Mouse (Mus musculus) forebrain, postnatal 0 days (tissue): ENCODE measurements around the gene Hip1. TPM values are rescaled to one million over a fixed set of nuclear protein-coding genes. Genes with fewer than 3 reads are reported as not detected.
"Not testable (repeated sequence)": the region's sequence is repeated elsewhere in the genome, so short reads cannot be mapped to it uniquely, and the experiment has no call there.

Source experiments
- ATAC-seq: fragments of 200-750 bp; cut with Nextera tagmentation; 2 replicates; pipeline ENCODE4 v1.8.0; 2017; ENCODE audit warnings: mild to moderate bottlenecking, moderate library complexity
- DNase-seq: peaks from one replicate; pipeline ENCODE4 v3.0.0-alpha.2; 2015
- H3K27ac ChIP-seq: fragments of 300-500 bp; sonication (generic); 2 replicates; pipeline ENCODE4 v1.5.1; 2014; ENCODE audit warnings: low read depth, mild to moderate bottlenecking, antibody characterized with exemption, low read length, moderate library complexity, mixed read lengths
- H3K27me3 ChIP-seq: fragments of 300-500 bp; sonication (generic); 2 replicates; pipeline ENCODE4 v1.6.1; 2014; ENCODE audit warnings: mild to moderate bottlenecking, low read length, mixed read lengths; ENCODE audit not compliant: insufficient read depth
- H3K36me3 ChIP-seq: fragments of 300-500 bp; sonication (generic); 2 replicates; pipeline ENCODE4 v1.6.1; 2014; ENCODE audit warnings: mild to moderate bottlenecking, moderate library complexity; ENCODE audit not compliant: insufficient read depth
- H3K4me1 ChIP-seq: fragments of 300-500 bp; sonication (generic); 2 replicates; pipeline ENCODE4 v1.6.1; 2014; ENCODE audit warnings: antibody characterized with exemption; ENCODE audit not compliant: insufficient read depth
- H3K4me2 ChIP-seq: fragments of 300-500 bp; sonication (generic); 2 replicates; pipeline ENCODE4 v1.6.1; 2014; ENCODE audit warnings: low read depth, mild to moderate bottlenecking, moderate library complexity
- H3K4me3 ChIP-seq: fragments of 300-500 bp; sonication (generic); 2 replicates; pipeline ENCODE4 v1.5.1; 2014; ENCODE audit warnings: low read depth, low read length, mixed read lengths
- H3K9ac ChIP-seq: fragments of 300-500 bp; sonication (generic); 2 replicates; pipeline ENCODE4 v1.6.1; 2014; ENCODE audit warnings: mild to moderate bottlenecking
- H3K9me3 ChIP-seq: fragments of 300-500 bp; sonication (generic); 2 replicates; pipeline ENCODE4 v1.6.1; 2016; ENCODE audit warnings: low read length
- CTCF ChIP-seq: sonication (generic); IDR thresholded peaks from 2 replicates; pipeline ENCODE4 v1.5.1; 2016; ENCODE audit warnings: antibody characterized with exemption, control low read depth, low read depth
- WGBS: fragments of 180-500 bp; shearing (Covaris S2); extraction: QIAGEN DNeasy Blood & Tissue Kit; methylation state at CpG from one replicate; pipeline ENCODE4 v1.1.7; 2014; 5-methylcytosine and 5-hydroxymethylcytosine counted together
- polyA plus RNA-seq: library from polyadenylated mRNA; unstranded; fragments of >200 nt; fragmentation: Nextera tagmentation; extraction: Ambion mirVana; gene quantifications from 2 replicates; pipeline ENCODE4 v1.2.1, GENCODE M21; 2015
- total RNA-seq: library from RNA; depleted of rRNA; stranded (reverse); fragments of >200 nt; gene quantifications from 2 replicates; pipeline ENCODE4 v1.2.3, GENCODE M21; 2014

Gene Hip1
- total and polyA plus RNA-seq, 2 experiments from 2014 or later: 22.5 to 91.1 TPM

DNA sequence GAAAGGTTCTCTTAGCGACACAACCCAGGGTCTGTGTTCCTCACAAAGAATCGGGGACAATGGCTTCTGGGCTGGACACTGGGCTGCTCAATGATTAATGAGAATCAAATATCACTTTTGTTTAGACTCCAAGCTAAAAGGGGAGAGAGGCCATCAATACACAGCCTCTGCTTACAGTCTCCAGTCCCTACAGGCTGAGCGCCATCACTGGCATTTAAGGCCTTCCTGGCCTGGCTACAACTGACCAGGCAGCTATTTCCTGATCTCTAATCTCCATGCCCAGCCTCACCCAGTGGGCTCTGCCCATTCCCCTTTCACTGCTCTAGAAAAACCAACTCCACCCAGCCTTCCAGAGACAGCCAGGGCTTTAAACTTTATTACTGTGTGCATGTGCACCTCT is 59.6 kb downstream of the Hip1 start:
- WGBS: 88% methylated on average over 3 of the region's 3 CpGs
- DNase-seq (no peak), ATAC-seq (no peak)
- H3K9ac ChIP-seq: no peak overlapping the region
- H3K4me1 ChIP-seq: peaks cover 9% of the 10 kb centered on the region
- no peak for TF ChIP-seq CTCF
- H3K27ac ChIP-seq: no peak overlapping the region
- no peaks in the 10 kb centered on the region for H3K36me3 ChIP-seq
- H3K4me3 ChIP-seq: no peak overlapping the region
- no peak overlapping the region for H3K4me2 ChIP-seq
- no peaks in the 10 kb centered on the region for H3K9me3 ChIP-seq
- no peaks in the 10 kb centered on the region for H3K27me3 ChIP-seq

DNA sequence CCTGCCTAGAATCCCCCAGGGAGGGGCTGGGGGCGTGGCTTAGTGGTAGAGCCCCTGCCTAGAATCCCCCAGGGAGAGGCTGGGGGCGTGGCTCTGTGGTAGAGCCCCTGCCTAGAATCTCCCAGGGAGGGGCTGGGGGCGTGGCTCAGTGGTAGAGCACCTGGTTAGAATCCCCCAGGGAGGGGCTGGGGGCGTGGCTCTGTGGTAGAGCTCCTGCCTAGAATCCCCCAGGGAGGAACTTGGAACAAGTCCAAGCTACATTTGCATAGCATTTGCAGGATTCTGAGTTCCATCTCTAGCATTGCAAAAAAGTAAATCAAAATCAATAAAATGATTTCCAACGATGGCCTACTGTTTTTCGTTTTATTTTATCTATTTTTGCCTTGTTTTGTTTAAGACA is 61.1 kb downstream of the Hip1 start:
- H3K27me3 ChIP-seq, H3K36me3 ChIP-seq, H3K4me3 ChIP-seq, H3K4me2 ChIP-seq, ATAC-seq, H3K4me1 ChIP-seq, H3K27ac ChIP-seq, H3K9ac ChIP-seq, DNase-seq, H3K9me3 ChIP-seq: not testable (repeated sequence)
- 97% methylated on average over 6 of the region's 6 CpGs for WGBS

DNA sequence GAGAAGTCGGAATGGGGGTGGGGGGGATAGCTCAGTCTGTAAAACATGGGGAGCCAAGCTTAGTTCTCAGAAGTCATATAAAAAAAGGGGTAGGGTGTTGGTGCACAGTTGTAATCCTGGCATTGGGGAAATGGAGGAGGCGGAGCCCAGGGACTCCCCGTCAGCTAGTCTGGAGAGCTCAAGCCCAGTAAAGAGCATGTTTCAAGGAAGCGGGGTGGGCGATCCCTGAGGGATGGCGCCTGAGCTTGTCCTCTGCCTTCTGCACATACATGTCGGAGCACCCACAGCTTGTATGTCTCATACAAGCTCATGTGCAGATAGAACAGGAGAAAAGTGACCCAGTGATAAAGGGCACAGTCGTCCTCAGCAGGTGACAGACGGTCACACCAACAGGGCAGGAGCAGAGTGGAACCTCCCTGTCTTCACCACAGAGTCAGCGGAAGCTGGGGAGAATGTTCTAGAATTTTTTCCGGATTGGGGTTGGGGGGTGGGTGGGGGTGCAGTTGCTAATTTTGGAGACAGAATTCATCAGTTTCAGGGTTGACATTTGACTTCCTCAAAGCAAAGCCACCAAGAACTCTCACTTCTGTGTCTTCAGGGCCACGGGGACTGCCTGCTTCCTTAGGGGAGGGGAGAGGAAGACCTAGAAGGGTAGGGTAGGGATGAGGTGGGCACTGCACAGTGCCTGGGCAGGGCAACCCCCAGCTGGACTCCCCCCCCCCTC is 65.9 kb downstream of the Hip1 start:
- Histone ChIP-seq H3K27me3 (no peaks in the 10 kb centered on the region), H3K27ac (no peak overlapping the region), H3K36me3 (no peaks in the 10 kb centered on the region), H3K4me2 (no peak overlapping the region), H3K4me3 (no peak overlapping the region), H3K9me3 (no peaks in the 10 kb centered on the region), H3K4me1 (no peaks in the 10 kb centered on the region), H3K9ac (no peak overlapping the region)
- ATAC-seq: no peak
- no peak for DNase-seq
- no peak for TF ChIP-seq CTCF
- 94% methylated on average over 12 of the region's 12 CpGs for whole genome bisulfite sequencing

DNA sequence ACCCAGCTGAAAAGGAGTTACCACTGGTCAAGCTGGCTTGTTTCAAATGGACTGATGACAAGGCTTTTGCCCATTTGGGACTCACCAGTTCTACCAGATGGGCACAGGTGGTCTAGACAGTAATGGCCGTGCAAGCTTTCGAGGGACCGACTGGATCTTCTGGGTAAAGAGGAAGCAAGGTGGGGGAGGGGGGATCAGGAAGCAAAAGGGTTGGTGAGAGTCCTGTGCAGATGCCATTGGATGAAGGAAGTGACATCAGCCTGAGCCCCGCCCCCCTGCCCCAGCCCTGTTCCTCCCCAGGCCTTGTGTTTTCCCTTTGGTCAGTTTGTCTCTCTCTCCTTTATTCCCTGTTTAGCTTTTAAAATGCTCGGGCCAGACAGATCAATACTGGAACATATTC is 68.7 kb downstream of the Hip1 start:
- H3K9me3 ChIP-seq: no peaks in the 10 kb centered on the region
- no peaks in the 10 kb centered on the region for H3K27me3 ChIP-seq
- no peak overlapping the region for H3K9ac ChIP-seq
- no peak overlapping the region for H3K4me3 ChIP-seq
- TF ChIP-seq CTCF: no peak
- H3K36me3 ChIP-seq: no peaks in the 10 kb centered on the region
- H3K27ac ChIP-seq: no peak overlapping the region
- no peak overlapping the region for H3K4me2 ChIP-seq
- 95% methylated on average over 5 of the region's 5 CpGs for WGBS
- H3K4me1 ChIP-seq: no peaks in the 10 kb centered on the region
- DNase-seq (no peak), ATAC-seq (no peak)

- Histone ChIP-seq H3K36me3 (no peaks in the 10 kb centered on the region), H3K9ac (no peak overlapping the region), H3K4me3 (no peak overlapping the region), H3K4me1 (no peaks in the 10 kb centered on the region), H3K27me3 (no peaks in the 10 kb centered on the region), H3K27ac (no peak overlapping the region), H3K9me3 (no peaks in the 10 kb centered on the region), H3K4me2 (no peak overlapping the region)
- ATAC-seq (no peak), DNase-seq (no peak)
- WGBS: 91% methylated on average over 6 of the region's 6 CpGs
- no peak for TF ChIP-seq CTCF
Measured at GRCm38 (mm10) chr5:135472405-135472804, 72.5 kb downstream of the Hip1 start.

GRCm38 (mm10) chr5:135471747-135472146 is 73.2 kb downstream of the Hip1 start:
- 91% methylated on average over 4 of the region's 4 CpGs for WGBS
- Histone ChIP-seq H3K4me2 (no peak overlapping the region), H3K27ac (no peak overlapping the region), H3K9me3 (no peaks in the 10 kb centered on the region), H3K27me3 (no peaks in the 10 kb centered on the region), H3K36me3 (no peaks in the 10 kb centered on the region), H3K4me1 (no peaks in the 10 kb centered on the region), H3K4me3 (no peak overlapping the region), H3K9ac (no peak overlapping the region)
- ATAC-seq (no peak), DNase-seq (no peak)
- no peak for TF ChIP-seq CTCF

- 96% methylated on average over 6 of the region's 6 CpGs for WGBS
- Histone ChIP-seq H3K36me3 (no peaks in the 10 kb centered on the region), H3K4me2 (no peak overlapping the region), H3K27me3 (no peaks in the 10 kb centered on the region), H3K9ac (no peak overlapping the region), H3K4me3 (no peak overlapping the region), H3K27ac (no peak overlapping the region), H3K4me1 (no peaks in the 10 kb centered on the region), H3K9me3 (no peaks in the 10 kb centered on the region)
- ATAC-seq (no peak), DNase-seq (no peak)
- no peak for TF ChIP-seq CTCF
Measured at GRCm38 (mm10) chr5:135468280-135468679, 76.6 kb downstream of the Hip1 start.
